Mouse (Mus musculus) stomach, postnatal 0 days (tissue): ENCODE measurements around the gene Srsf1. TPM values are rescaled to one million over a fixed set of nuclear protein-coding genes. Genes with fewer than 3 reads are reported as not detected.

Source experiments
- ATAC-seq: fragments of 200-750 bp; cut with Nextera tagmentation; 2 replicates; pipeline ENCODE4 v1.8.0; 2017; ENCODE audit not compliant: low FRiP score, low TSS enrichment
- DNase-seq: peaks from one replicate; pipeline ENCODE4 v3.0.0-alpha.2; 2016; ENCODE audit warnings: low spot score
- H3K27ac ChIP-seq: fragments of 300-500 bp; sonication (generic); replicated peaks from 2 replicates; pipeline ENCODE4 v1.5.1; 2014; ENCODE audit warnings: mild to moderate bottlenecking, control low read depth
- H3K27me3 ChIP-seq: fragments of 300-500 bp; sonication (generic); 2 replicates; pipeline ENCODE4 v1.6.1; 2014; ENCODE audit warnings: low read length; ENCODE audit not compliant: control insufficient read depth, insufficient read depth
- H3K36me3 ChIP-seq: fragments of 300-500 bp; sonication (generic); 2 replicates; pipeline ENCODE4 v1.6.1; 2014; ENCODE audit warnings: low read length, mixed read lengths; ENCODE audit not compliant: control insufficient read depth, insufficient read depth
- H3K4me1 ChIP-seq: fragments of 300-500 bp; sonication (generic); replicated peaks from 2 replicates; pipeline ENCODE4 v1.6.1; 2014; ENCODE audit warnings: antibody characterized with exemption; ENCODE audit not compliant: control insufficient read depth, insufficient read depth
- H3K4me2 ChIP-seq: fragments of 300-500 bp; sonication (generic); replicated peaks from 2 replicates; pipeline ENCODE4 v1.6.1; 2014; ENCODE audit warnings: low read depth, mild to moderate bottlenecking, control low read depth, moderate library complexity
- H3K4me3 ChIP-seq: fragments of 300-500 bp; sonication (generic); 2 replicates; pipeline ENCODE4 v1.5.1; 2014; ENCODE audit warnings: low read depth, low read length, control low read depth
- H3K9ac ChIP-seq: fragments of 300-500 bp; sonication (generic); 2 replicates; pipeline ENCODE4 v1.6.1; 2014; ENCODE audit warnings: mild to moderate bottlenecking, low read length, control low read depth, mixed read lengths
- H3K9me3 ChIP-seq: fragments of 300-500 bp; sonication (generic); 2 replicates; pipeline ENCODE4 v1.6.1; 2016; ENCODE audit warnings: low read length; ENCODE audit not compliant: control insufficient read depth
- CTCF ChIP-seq: IDR thresholded peaks from 2 replicates; pipeline ENCODE4 v1.5.1; 2016; ENCODE audit warnings: antibody characterized with exemption, low read depth, mild to moderate bottlenecking, moderate library complexity
- EP300 ChIP-seq: optimal IDR thresholded peaks from 2 replicates; pipeline ENCODE3; 2016; ENCODE audit warnings: antibody characterized with exemption
- WGBS: fragments of 180-500 bp; shearing (Covaris S2); extraction: QIAGEN DNeasy Blood & Tissue Kit; methylation state at CpG from one replicate; pipeline ENCODE4 v1.1.7; 2014; 5-methylcytosine and 5-hydroxymethylcytosine counted together
- polyA plus RNA-seq: library from polyadenylated mRNA; unstranded; fragments of >200 nt; fragmentation: Nextera tagmentation; extraction: Ambion mirVana; gene quantifications from 2 replicates; pipeline ENCODE4 v1.2.1, GENCODE M21; 2015

Srsf1 gene
- polyA plus RNA-seq, 1 experiment from 2014 or later: 97.5 TPM

- WGBS: 63% methylated on average over 2 of the region's 2 CpGs
- no peak for DNase-seq
- no peaks in the 10 kb centered on the region for H3K27me3 ChIP-seq
Measured at GRCm38 (mm10) chr11:88061892-88062625, 14.9 kb downstream of the Srsf1 start.

GRCm38 (mm10) chr11:88065732-88066131 is 18.6 kb downstream of the Srsf1 start:
- DNase-seq (no peak), ATAC-seq (no peak)
- Histone ChIP-seq H3K9me3 (no peaks in the 10 kb centered on the region), H3K27me3 (no peaks in the 10 kb centered on the region), H3K4me3 (no peak overlapping the region), H3K4me1 (0 out of 2 replicates have a peak, but pooled peaks cover 2% of the 10 kb centered on the region), H3K4me2 (no peak overlapping the region), H3K27ac (no peak overlapping the region), H3K9ac (no peak overlapping the region), H3K36me3 (no peaks in the 10 kb centered on the region)
- TF ChIP-seq CTCF (no peak), EP300 (no peak)

More at GRCm38 (mm10) chr11:88061892-88062625, 14.9 kb downstream of the Srsf1 start:
- H3K4me3 ChIP-seq: no peak overlapping the region
- no peaks in the 10 kb centered on the region for H3K36me3 ChIP-seq
- no peak overlapping the region for H3K27ac ChIP-seq
- no peak overlapping the region for H3K9ac ChIP-seq
- no peaks in the 10 kb centered on the region for H3K4me1 ChIP-seq
- no peaks in the 10 kb centered on the region for H3K9me3 ChIP-seq
- TF ChIP-seq CTCF: peak; percentile 60
- no peak for TF ChIP-seq EP300
- no peak overlapping the region for H3K4me2 ChIP-seq
- ATAC-seq: no peak

GRCm38 (mm10) chr11:88067191-88067585 is 20.0 kb downstream of the Srsf1 start:
- peak overlapping the region; percentile 98; the same call in 1 of the 2 replicates for H3K27ac ChIP-seq
- 0 out of 2 replicates have a peak, but pooled peaks cover 2% of the 10 kb centered on the region for H3K4me1 ChIP-seq
- H3K4me2 ChIP-seq: peak overlapping the region; percentile 83
- H3K9me3 ChIP-seq: no peaks in the 10 kb centered on the region
- no peaks in the 10 kb centered on the region for H3K36me3 ChIP-seq
- peak overlapping the region; percentile 96 for H3K9ac ChIP-seq
- DNase-seq (no peak), ATAC-seq (no peak)
- H3K27me3 ChIP-seq: no peaks in the 10 kb centered on the region
- TF ChIP-seq CTCF (no peak), EP300 (no peak)
- 2% methylated on average over 8 of the region's 8 CpGs for WGBS
- peak overlapping the region; percentile 92 for H3K4me3 ChIP-seq

- Histone ChIP-seq H3K4me3 (peak within 1 kb of the TSS; percentile 92), H3K27ac (peak within 1 kb of the TSS; percentile 98), H3K27me3 (no peaks in the 10 kb centered on the region), H3K9me3 (no peaks in the 10 kb centered on the region), H3K9ac (peak within 1 kb of the TSS; percentile 96), H3K4me2 (peak within 1 kb of the TSS; percentile 83), H3K4me1 (0 out of 2 replicates have a peak, but pooled peaks cover 2% of the 10 kb centered on the region), H3K36me3 (no peaks in the 10 kb centered on the region)
- under 1% methylated on average over 51 of the region's 81 CpGs for WGBS
- TF ChIP-seq CTCF: no peak; the same call in 1 of the 2 replicates
- TF ChIP-seq EP300: no peak
- ATAC-seq: peak; percentile 89
- DNase-seq: peak; percentile 84
Measured at GRCm38 (mm10) chr11:88067586-88068410, 20.6 kb downstream of the Srsf1 start, which contains the start of gene Vezf1. Gene Vezf1 (plus strand): TSS chr11:88068279.

- H3K4me2 ChIP-seq: peak overlapping the region; percentile 83
- WGBS: 1% methylated on average over 50 of the region's 92 CpGs
- ATAC-seq: peak; percentile 77
- TF ChIP-seq EP300 (no peak), CTCF (no peak)
- H3K4me3 ChIP-seq: peak overlapping the region; percentile 92
- 0 out of 2 replicates have a peak, but pooled peaks cover 2% of the 10 kb centered on the region for H3K4me1 ChIP-seq
- H3K9me3 ChIP-seq: no peaks in the 10 kb centered on the region
- peak; percentile 74 for DNase-seq
- 0 out of 2 replicates have a peak, but pooled peaks cover 2% of the 10 kb centered on the region for H3K36me3 ChIP-seq
- H3K27ac ChIP-seq: peak overlapping the region; percentile 98
- H3K9ac ChIP-seq: peak overlapping the region; percentile 96
- no peaks in the 10 kb centered on the region for H3K27me3 ChIP-seq
Measured at GRCm38 (mm10) chr11:88068411-88069245, 21.5 kb downstream of the Srsf1 start.
